Mouse (Mus musculus) cerebellum, adult 2 months (tissue): ENCODE measurements around the gene Hoxc10.

Experiments
- CTCF ChIP-seq: fragments of 200-500 bp; IDR thresholded peaks from 2 replicates; pipeline ENCODE4 v1.5.1; 2011; ENCODE audit warnings: low read depth, mild to moderate bottlenecking, control low read depth, low read length, moderate library complexity, borderline replicate concordance; ENCODE audit not compliant: insufficient read depth
- POLR2A ChIP-seq: fragments of 200-500 bp; IDR thresholded peaks from 2 replicates; pipeline ENCODE4 v1.6.1; 2011; ENCODE audit warnings: low read length, control low read depth, borderline replicate concordance; ENCODE audit not compliant: insufficient read depth

DNA sequence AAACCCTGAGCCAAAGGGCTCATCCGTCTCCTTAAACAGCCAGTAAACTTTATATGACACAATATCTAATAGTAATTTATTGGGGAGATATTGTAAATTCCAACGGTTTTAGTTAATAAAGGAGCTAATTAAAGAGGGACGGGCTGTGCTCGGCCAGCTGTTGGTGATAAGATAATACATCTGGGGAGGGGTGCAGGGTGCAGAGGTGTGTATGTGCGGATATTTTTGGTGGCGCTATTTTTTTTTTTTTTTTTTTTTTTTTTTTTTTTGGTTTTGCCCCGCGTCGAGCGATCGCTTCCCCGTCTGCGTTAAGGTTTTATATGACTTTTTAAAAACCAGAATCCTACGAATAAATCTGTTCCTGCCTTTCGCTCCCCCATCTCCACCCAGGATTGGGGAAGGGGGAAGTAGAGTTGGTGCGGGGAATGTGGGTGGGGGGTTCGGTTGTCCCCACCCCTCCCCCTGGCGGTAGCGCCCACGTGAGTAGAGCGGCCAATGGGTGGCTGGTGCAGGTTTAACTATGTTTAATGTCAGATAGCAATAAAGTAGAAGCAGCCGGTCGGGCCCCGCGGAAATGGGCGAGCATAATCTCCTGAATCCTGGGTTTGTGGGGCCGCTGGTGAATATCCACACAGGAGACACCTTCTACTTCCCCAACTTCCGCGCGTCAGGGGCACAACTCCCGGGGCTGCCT, 30.2 kb upstream of the Hoxc10 start, which contains the start of gene Hoxc12:
- TF ChIP-seq CTCF (no peak), POLR2A (no peak)
